Mouse (Mus musculus): Measurements from ENCODE around the gene C1qbp. TPM values are rescaled to one million over a fixed set of nuclear protein-coding genes. Genes with fewer than 3 reads are reported as not detected.

The C1qbp gene
- polyA plus RNA-seq, 1 experiment from 2014 or later: 175 TPM

DNA sequence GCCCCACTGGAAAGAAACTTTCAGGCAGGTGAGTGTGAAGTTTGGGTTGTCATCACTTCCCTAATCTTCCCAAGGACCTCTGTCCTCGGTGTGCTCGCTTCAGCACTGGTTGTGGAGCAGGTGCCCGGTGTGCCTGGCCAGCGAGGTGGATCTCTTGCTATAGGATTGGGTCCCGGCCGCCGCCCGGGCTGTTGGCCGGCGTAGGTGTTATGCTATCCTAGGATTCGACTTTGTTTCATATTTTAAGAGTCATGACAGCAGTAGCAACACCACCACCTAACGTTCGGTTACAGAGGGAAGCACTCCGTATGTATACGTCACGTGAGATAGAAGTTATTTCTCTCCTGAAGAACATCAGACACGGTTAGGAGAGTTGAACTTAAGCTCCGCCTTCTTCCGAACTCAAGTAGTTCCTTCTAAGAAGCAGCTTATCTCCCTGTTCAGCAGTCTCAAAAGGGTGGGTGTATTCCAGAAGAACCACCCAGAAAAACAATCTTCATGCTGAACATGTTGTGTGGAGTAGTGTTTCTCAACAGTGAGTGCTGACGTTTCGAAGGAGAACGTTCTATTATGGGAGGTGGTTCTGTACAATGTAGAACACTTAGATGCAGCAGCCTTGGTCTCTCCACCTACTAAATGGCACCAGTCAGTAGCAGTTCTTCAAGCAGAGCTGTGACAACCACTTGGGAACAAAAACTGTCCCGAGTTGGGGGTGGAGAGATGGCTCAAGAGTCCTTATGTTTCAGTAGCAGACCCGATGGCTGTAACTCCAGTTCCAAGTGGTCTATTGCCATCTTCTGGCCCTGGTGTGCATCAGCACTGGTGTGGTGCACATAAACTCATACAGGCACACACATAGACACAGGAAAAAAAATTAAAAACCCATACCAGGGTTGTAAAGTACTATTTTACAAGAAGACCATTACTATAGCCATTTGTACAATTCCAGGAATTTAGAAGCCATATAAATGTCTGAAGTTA, 12.0 kb downstream of the C1qbp start:
- H3K27ac ChIP-seq (replicated peaks): peak overlapping the region; percentile 90
- peak overlapping the region; percentile 56 for H3K9ac ChIP-seq
- H3K4me3 ChIP-seq: peak overlapping the region; percentile 93
- WGBS: 17% methylated on average over 24 of the region's 24 CpGs
- peak; percentile 49 for ATAC-seq (ENCODE audit: low FRiP score, low read depth)
- no peaks in the 10 kb centered on the region for H3K9me3 ChIP-seq
- H3K4me1 ChIP-seq (replicated peaks): peaks cover 24% of the 10 kb centered on the region
- H3K4me2 ChIP-seq: peak overlapping the region; percentile 87
- peaks cover 23% of the 10 kb centered on the region for H3K36me3 ChIP-seq
- H3K27me3 ChIP-seq: no peaks in the 10 kb centered on the region

DNA sequence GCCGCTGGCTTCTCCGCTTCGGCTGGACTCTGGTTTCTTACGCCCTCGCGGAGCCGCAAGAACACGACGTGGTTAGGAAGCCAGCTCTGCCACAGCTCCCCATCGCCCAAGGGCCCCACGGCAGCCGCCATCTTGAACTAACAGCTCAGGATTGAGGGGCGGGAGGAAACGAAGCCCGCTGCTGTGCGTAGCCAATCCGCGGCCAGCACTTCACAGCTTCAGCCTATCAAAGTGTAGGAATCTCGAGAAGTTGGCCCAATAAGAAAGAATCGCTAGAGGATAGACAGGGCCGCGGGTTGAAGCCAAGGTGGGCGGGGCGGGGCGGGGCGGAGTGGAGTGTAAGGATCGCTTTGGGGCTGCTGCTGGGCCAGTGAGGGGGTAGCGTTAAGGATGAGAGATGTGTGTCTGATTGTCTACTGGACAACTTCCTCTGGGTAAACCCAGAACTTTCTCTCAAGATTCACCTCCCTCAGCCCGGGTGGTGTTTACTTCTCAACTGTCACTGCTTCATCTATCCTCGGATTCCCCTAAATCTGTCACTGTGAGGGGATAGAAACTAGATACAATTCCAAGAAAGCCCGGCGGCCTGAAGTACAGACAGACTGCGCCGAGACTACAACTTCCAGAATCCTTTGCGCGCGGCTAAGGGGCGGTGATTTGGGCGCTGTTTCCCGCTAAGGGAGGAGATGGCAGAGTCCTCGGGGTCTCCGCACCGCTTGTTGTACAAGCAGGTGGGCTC, 12.8 kb downstream of the C1qbp start, which contains the start of the genes Nup88 and Rpain:
Gene Nup88 (minus strand): TSS at position 153 of the 739 bp plus-strand sequence.
Gene Rpain (plus strand): TSS at position 393 of the 739 bp plus-strand sequence.
- peak within 1 kb of the TSS; percentile 93 for H3K4me3 ChIP-seq
- 0% methylated on average over 43 of the region's 43 CpGs for WGBS
- ATAC-seq (ENCODE audit: low FRiP score, low read depth): peak; percentile 98

DNA sequence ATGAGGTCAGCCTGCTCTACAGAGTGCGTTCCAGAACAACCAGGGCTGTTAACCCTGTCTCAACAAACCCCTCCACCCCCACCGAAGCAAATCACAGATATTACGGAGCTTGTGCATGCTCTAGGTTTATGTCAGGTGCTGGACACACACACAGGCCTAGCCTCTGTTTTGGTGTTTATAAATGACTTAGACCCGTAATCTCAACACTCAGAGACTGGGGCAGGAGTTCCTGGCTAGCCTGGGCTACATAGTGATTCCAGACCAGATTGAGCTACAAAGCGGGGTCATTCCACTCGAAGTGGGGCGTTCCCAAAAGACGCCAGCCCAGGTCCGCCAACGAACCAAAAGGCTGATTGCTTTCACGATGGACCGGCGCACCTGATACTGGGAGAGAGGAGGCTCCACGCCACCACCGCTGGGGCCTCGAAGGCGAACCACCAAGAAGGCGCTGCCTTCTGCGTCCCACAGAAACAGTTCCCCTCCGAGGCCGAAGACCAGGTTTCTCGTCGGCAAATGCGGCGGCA, 13.5 kb downstream of the C1qbp start:
- Histone ChIP-seq H3K36me3 (peaks cover 28% of the 10 kb centered on the region), H3K4me3 (peak overlapping the region; percentile 93), H3K9ac (peak overlapping the region; percentile 96), H3K4me1 (replicated peaks) (peaks cover 24% of the 10 kb centered on the region), H3K4me2 (peak overlapping the region; percentile 87), H3K9me3 (no peaks in the 10 kb centered on the region), H3K27ac (replicated peaks) (peak overlapping the region; percentile 90), H3K27me3 (no peaks in the 10 kb centered on the region)
- ATAC-seq (ENCODE audit: low FRiP score, low read depth): peak; percentile 10; the same call in 1 of the 2 replicates
- WGBS: under 1% methylated on average over 25 of the region's 25 CpGs

More for the DNA sequence above, 12.8 kb downstream of the C1qbp start, which contains the start of the genes Nup88 and Rpain:
- Histone ChIP-seq H3K27me3 (no peaks in the 10 kb centered on the region), H3K36me3 (peaks cover 24% of the 10 kb centered on the region), H3K4me2 (peak within 1 kb of the TSS; percentile 87), H3K9me3 (no peaks in the 10 kb centered on the region), H3K4me1 (replicated peaks) (peaks cover 24% of the 10 kb centered on the region), H3K27ac (replicated peaks) (peak within 1 kb of the TSS; percentile 90), H3K9ac (peak within 1 kb of the TSS; percentile 96)

DNA sequence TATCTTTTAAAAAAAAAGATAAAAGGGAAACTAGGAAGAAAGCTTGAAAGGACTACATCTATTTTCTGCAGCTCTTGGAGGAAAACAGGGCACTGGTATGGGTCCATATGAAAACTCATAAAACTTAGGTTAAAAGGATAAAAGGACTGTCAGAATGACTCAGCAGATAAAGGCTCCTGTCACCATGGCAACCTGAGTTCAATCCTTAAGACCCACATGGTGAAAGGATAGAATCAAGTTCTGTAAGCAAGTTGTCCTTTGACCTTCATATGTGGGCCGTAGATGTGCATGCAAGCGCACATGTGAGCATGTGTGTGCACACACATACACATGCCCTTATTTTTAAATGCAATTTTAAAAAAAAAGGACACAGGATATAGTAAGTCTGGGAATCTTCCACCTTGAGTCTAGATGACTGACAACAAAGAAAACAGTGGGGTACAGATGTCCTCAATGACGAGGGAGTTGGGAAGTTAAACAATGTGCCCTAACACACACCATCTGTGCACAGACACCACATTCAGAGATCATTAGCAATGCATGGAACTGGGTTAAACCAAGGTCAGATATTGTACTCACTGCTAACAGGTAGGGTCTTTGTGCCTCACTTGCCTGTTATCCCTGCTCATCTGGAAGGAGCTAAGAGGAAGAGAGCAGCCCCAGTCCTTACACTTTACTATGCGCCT, 18.5 kb downstream of the C1qbp start:
- Histone ChIP-seq H3K36me3 (peaks cover 64% of the 10 kb centered on the region), H3K4me3 (no peak overlapping the region), H3K9ac (no peak overlapping the region), H3K9me3 (no peaks in the 10 kb centered on the region), H3K4me1 (replicated peaks) (peaks cover 16% of the 10 kb centered on the region), H3K4me2 (no peak overlapping the region), H3K27ac (replicated peaks) (no peak overlapping the region), H3K27me3 (no peaks in the 10 kb centered on the region)
- WGBS: 74% methylated on average over 4 of the region's 4 CpGs
- ATAC-seq (ENCODE audit: low FRiP score, low read depth): no peak

DNA sequence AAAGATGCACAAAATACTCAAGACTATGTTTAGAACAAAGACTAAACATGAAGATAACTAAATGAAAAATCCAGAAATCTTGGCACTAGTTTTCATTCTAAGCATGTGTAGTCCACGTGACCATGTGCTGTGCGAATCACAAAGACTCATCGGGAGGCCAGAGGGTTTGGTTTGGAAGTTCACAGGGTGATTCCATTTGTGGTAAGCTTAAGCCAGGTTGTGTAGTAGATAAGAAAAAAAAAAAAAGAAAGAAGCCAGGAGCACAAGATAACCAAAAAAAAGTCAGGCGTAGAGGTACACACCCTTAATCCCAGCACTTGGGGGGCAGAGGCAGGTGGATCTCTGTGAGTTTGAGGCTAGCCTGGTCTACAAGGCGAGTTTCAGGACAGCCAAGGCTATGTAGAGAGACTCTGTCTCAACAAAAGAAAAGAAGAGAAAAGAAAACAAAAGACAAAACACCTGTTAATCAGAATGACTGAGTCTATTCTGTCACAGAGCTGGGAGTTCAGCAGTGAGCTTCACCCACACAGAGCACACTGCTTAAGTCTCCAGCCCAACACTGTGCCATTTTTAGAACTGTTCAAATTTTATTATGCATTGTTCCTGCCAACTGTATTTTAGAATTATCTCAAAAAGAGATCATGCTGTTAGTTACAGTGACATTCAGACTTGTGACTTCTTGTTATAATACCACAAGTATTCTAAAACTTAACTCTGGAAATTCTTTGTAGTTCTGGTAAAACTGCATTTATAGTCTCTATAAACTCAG, 21.9 kb downstream of the C1qbp start:
- no peak overlapping the region for H3K4me3 ChIP-seq
- H3K27me3 ChIP-seq: no peaks in the 10 kb centered on the region
- H3K4me1 ChIP-seq (replicated peaks): no peaks in the 10 kb centered on the region
- H3K36me3 ChIP-seq: peaks cover 86% of the 10 kb centered on the region
- no peak overlapping the region for H3K9ac ChIP-seq
- H3K4me2 ChIP-seq: no peak overlapping the region
- no peak overlapping the region for H3K27ac ChIP-seq (replicated peaks)
- ATAC-seq (ENCODE audit: low FRiP score, low read depth): no peak
- 92% methylated on average over 5 of the region's 5 CpGs for WGBS
- no peaks in the 10 kb centered on the region for H3K9me3 ChIP-seq

DNA sequence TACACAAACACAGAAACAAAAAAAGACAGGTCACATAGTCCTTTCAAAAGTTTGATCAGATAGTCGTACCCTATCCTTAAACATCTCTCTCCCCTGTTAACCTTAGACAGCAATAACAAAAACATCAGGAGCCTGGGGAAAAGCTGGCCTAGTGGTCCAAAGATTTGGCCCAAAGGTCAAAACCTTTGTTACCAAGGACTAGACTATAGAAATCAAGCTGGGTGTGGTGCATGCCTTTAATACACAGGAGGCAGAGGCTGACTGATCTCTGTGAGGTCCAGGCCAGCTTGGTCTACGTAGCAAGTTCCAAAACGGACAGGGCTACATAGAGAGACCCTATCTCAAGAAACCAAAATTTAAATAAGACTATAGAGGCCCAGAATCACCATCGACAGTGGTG, 28.1 kb downstream of the C1qbp start:
- H3K9ac ChIP-seq: no peak overlapping the region
- no peaks in the 10 kb centered on the region for H3K27me3 ChIP-seq
- no peak overlapping the region for H3K4me3 ChIP-seq
- H3K36me3 ChIP-seq: peaks cover 90% of the 10 kb centered on the region
- no peak overlapping the region for H3K4me2 ChIP-seq
- H3K9me3 ChIP-seq: no peaks in the 10 kb centered on the region
- 93% methylated on average over 4 of the region's 4 CpGs for WGBS
- ATAC-seq (ENCODE audit: low FRiP score, low read depth): no peak
- no peaks in the 10 kb centered on the region for H3K4me1 ChIP-seq (replicated peaks)
- H3K27ac ChIP-seq (replicated peaks): no peak overlapping the region

DNA sequence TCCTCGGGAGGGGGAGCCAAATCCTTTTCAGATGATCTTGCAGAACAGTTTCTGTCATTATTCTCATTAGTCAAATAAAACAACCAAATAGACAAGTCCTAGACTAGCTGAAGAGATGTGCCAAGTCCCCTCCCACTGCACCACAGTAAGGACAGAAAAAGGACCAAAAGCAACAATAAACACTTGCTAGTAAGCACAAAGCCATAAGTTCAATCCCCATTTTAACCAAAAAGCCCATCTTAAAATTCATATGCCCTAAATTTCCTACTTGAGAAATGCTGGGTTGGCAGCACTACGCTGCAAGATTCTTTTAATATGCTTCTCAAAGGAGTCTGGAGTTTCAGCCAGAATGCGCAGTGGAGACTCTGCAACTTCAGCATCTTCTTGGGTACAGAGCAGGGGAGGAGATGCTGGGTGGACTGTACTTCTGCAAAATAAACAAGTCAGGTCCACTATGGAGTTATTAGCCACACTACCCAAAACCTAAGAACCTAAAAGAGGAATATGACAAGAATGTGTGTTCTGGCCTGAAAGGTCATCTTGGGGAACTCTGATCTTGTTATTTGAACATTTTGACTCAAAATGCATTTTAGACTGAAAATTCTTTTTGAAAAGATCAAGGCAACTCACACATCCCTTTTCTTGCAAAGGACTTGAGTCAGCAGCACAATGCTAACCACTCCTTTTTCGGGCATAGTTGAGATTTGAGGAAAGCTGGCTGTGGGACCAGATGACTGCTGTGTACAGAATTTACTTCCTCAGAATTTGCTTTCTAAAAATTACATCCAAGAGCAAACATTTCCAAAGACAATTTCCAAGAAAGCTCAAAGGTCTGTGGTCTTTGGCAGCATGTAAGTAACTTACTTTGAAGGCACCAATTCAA, 37.6 kb downstream of the C1qbp start:
- Histone ChIP-seq H3K9ac (no peak overlapping the region), H3K4me1 (replicated peaks) (no peaks in the 10 kb centered on the region), H3K27ac (replicated peaks) (no peak overlapping the region), H3K27me3 (no peaks in the 10 kb centered on the region), H3K4me2 (no peak overlapping the region), H3K4me3 (no peak overlapping the region), H3K36me3 (peaks cover 90% of the 10 kb centered on the region), H3K9me3 (no peaks in the 10 kb centered on the region)
- no peak for ATAC-seq (ENCODE audit: low FRiP score, low read depth)
- 93% methylated on average over 4 of the region's 4 CpGs for WGBS

DNA sequence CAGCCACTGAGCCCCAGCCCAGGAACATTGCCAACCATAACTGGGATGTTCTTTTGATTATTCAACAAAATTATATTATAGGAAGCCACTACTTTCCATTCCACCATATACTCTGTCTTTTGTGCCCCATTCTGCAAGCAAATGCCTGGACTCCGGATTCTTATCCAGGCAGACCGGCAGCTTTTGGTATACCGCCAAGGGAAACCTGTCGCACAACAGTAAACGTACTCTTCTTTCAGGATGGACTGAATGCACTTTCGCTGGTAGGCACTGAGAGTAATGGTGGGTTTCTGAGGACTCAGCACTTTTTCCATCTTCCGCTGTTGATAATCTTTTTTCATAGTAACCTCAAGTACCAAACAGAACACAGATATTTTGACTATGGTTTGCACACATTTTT, 39.2 kb downstream of the C1qbp start:
- no peaks in the 10 kb centered on the region for H3K9me3 ChIP-seq
- no peak for ATAC-seq (ENCODE audit: low FRiP score, low read depth)
- 85% methylated on average over 7 of the region's 7 CpGs for WGBS
- no peaks in the 10 kb centered on the region for H3K27me3 ChIP-seq
- no peak overlapping the region for H3K4me2 ChIP-seq
- no peak overlapping the region for H3K4me3 ChIP-seq
- H3K4me1 ChIP-seq (replicated peaks): no peaks in the 10 kb centered on the region
- no peak overlapping the region for H3K27ac ChIP-seq (replicated peaks)
- peaks cover 90% of the 10 kb centered on the region for H3K36me3 ChIP-seq
- H3K9ac ChIP-seq: no peak overlapping the region

DNA sequence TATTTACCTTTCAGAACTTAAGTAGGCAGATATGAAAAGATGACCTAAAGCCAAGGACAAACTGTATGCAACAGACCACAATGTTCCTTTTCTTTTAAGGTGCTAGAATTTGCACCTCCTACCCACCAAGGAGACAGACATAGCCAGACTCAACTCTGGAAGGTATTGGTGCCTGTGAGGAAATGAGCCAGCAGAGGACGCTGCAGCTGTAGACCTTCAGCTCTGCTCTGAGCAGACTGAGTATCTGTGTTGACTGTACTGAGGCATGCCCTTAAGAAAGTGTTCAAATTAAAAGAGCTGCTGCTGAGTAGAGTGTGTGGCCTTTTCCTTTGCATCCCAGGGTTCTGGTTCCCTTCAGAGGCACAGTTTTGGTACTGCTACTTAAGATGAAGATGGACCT, 40.2 kb downstream of the C1qbp start:
- Histone ChIP-seq H3K27ac (replicated peaks) (no peak overlapping the region), H3K4me3 (no peak overlapping the region), H3K27me3 (no peaks in the 10 kb centered on the region), H3K4me1 (replicated peaks) (no peaks in the 10 kb centered on the region), H3K9me3 (no peaks in the 10 kb centered on the region), H3K4me2 (no peak overlapping the region), H3K9ac (no peak overlapping the region), H3K36me3 (peaks cover 89% of the 10 kb centered on the region)
- 84% methylated on average over 1 of the region's 1 CpGs for WGBS
- no peak for ATAC-seq (ENCODE audit: low FRiP score, low read depth)

DNA sequence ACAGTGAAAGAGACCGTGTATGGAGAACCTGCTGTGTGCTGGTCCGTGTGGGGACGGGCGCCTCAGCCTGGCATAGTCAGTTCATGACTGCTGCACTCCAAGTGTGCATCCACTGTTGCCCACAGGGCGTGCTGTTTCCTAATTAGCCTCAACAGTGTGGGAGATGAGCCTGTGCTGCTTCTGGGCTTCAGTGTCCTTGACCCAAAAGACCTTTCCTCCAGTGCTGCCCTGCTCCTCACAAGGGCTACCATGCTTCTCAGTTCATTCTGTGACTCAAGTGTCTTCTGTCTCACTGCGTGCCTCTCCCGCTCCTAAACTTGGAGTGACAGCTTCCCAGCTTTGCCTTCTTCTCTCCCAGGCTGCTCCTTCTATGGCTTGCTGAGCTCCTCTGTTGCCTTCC, 47.5 kb downstream of the C1qbp start:
- no peaks in the 10 kb centered on the region for H3K4me1 ChIP-seq (replicated peaks)
- ATAC-seq (ENCODE audit: low FRiP score, low read depth): no peak
- no peak overlapping the region for H3K4me3 ChIP-seq
- H3K36me3 ChIP-seq: peaks cover 58% of the 10 kb centered on the region
- H3K27me3 ChIP-seq: no peaks in the 10 kb centered on the region
- H3K27ac ChIP-seq (replicated peaks): no peak overlapping the region
- WGBS: 91% methylated on average over 7 of the region's 7 CpGs
- no peak overlapping the region for H3K9ac ChIP-seq
- no peak overlapping the region for H3K4me2 ChIP-seq
- H3K9me3 ChIP-seq: no peaks in the 10 kb centered on the region

Measured in hindbrain, embryonic 15.5 days (tissue).